Mouse (Mus musculus): ENCODE measurements around the gene Duox2. TPM values are rescaled to one million over a fixed set of nuclear protein-coding genes. Genes with fewer than 3 reads are reported as not detected.

Duox2 gene
- total and polyA plus RNA-seq, 3 experiments = not detected

DNA sequence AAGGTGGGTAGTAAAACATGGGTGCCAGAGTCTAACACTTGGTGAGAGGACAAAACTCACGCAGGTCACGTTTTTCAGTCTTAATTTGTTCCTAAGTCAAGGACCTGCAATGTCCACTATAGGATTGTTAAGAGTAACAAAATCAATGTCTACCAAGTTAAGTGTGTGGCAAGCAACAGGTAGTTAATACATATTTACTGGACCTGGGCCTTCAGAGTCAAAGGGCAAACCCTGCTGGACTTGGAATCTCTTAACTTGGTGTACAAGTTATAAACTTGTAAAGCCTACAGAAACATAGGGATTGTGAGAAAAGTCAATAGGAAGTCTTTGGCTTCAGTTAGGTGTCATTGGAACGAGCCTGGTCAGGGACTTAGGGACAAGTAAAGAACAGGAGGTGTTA, 26.3 kb upstream of the Duox2 start:
- dilution Hi-C loops (cut with MboI; ENCODE audit: extremely low pct_ligation_motif_present, extremely low pct_unique_long_range_greater_than_20kb, low sequenced_read_pairs) = no loop called here

DNA sequence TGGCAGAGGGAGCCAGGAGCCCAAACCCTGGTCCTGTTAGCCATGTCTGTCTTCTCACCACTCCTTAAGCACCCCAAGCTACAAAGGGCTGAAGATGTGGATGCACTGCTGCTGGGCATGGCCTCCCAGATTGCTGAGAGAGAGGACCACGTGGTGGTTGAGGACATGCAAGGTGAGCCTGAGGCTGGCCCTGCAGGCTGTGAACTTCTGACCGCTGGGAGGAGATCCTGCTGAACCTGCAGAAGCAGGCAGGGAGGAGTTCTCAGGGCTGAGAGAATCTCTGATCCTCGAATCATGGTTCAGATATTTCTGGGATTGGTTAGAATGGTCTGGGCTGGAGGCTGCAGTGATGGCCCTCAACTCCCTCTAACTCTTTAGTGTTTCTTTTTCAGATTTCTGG, 25.7 kb upstream of the Duox2 start:
- Histone ChIP-seq H3K4me2 (ENCODE audit: insufficient read depth, low read depth, poor library complexity, severe bottlenecking) (no peak overlapping the region), H3K4me1 (ENCODE audit: control insufficient read depth in 1 of 2, insufficient read depth in 2 of 2) (no peaks in the 10 kb centered on the region), H3K36me3 (replicated peaks in 1 of 2; ENCODE audit: control insufficient read depth in 1 of 2, insufficient read depth in 1 of 2, low read length in 1 of 2) (no peaks in the 10 kb centered on the region), H3K9ac (ENCODE audit: insufficient read depth, low read depth) (no peak overlapping the region), H3K27me3 (replicated peaks) (no peaks in the 10 kb centered on the region), H3K9me3 (replicated peaks; ENCODE audit: low read length) (no peaks in the 10 kb centered on the region), H3K79me2 (replicated peaks; ENCODE audit: control insufficient read depth, extremely low read depth, insufficient read depth, poor library complexity, severe bottlenecking) (no peaks in the 10 kb centered on the region), H3K4me3 (replicated peaks in 1 of 3; ENCODE audit: low read depth in 2 of 3, low read length in 2 of 3, poor library complexity in 1 of 3) (no peak overlapping the region), H3K27ac (ENCODE audit: insufficient read depth, low read depth) (no peak overlapping the region)
- in situ Hi-C loops (cut with MboI; ENCODE audit: low pct_ligation_motif_present, low pct_unique_long_range_greater_than_20kb, low sequenced_read_pairs) (no loop called here), dilution Hi-C loops (cut with MboI; ENCODE audit: extremely low pct_ligation_motif_present, extremely low pct_unique_long_range_greater_than_20kb, low sequenced_read_pairs) (no loop called here)
- no peak for DNase-seq (ENCODE audit: extremely low read depth)
- TF ChIP-seq HCFC1 (IDR thresholded peaks at IDR 0.05; ENCODE audit: low read depth, low read length) = no peak
- TF ChIP-seq ZMIZ1 (IDR thresholded peaks at IDR 0.05; ENCODE audit: low read depth, low read length) = no peak
- no peak for TF ChIP-seq NRF1 (IDR thresholded peaks at IDR 0.05; ENCODE audit: low read depth, low read length)
- no peak for TF ChIP-seq USF1 (IDR thresholded peaks at IDR 0.05; ENCODE audit: low read depth, low read length)
- TF ChIP-seq RAD21 (IDR thresholded peaks at IDR 0.05; ENCODE audit: low read depth, low read length) = no peak
- TF ChIP-seq JUND (conservative IDR thresholded peaks at IDR 0.05; ENCODE audit: low read depth, low read length) = no peak
- no peak for TF ChIP-seq TBP (conservative IDR thresholded peaks at IDR 0.05; ENCODE audit: low read depth, low read length)
- TF ChIP-seq UBTF (IDR thresholded peaks at IDR 0.05; ENCODE audit: low read depth, low read length) = no peak
- TF ChIP-seq PAX5 (IDR thresholded peaks at IDR 0.05; ENCODE audit: low read length) = no peak
- no peak for TF ChIP-seq EP300 (IDR thresholded peaks at IDR 0.05; ENCODE audit: low read length)
- no peak for TF ChIP-seq ETS1 (conservative IDR thresholded peaks at IDR 0.05; ENCODE audit: low read depth, low read length)
- TF ChIP-seq NELFE (IDR thresholded peaks at IDR 0.05; ENCODE audit: low read depth, low read length) = no peak

More for the DNA sequence above, 26.3 kb upstream of the Duox2 start:
- Histone ChIP-seq H3K27ac (ENCODE audit: insufficient read depth, low read depth) (no peak overlapping the region), H3K4me3 (replicated peaks in 1 of 3; ENCODE audit: low read depth in 2 of 3, low read length in 2 of 3, poor library complexity in 1 of 3) (no peak overlapping the region), H3K79me2 (replicated peaks; ENCODE audit: control insufficient read depth, extremely low read depth, insufficient read depth, poor library complexity, severe bottlenecking) (no peaks in the 10 kb centered on the region), H3K27me3 (replicated peaks) (no peaks in the 10 kb centered on the region), H3K4me2 (ENCODE audit: insufficient read depth, low read depth, poor library complexity, severe bottlenecking) (no peak overlapping the region), H3K9me3 (replicated peaks; ENCODE audit: low read length) (no peaks in the 10 kb centered on the region), H3K4me1 (ENCODE audit: control insufficient read depth in 1 of 2, insufficient read depth in 2 of 2) (no peaks in the 10 kb centered on the region), H3K36me3 (replicated peaks in 1 of 2; ENCODE audit: control insufficient read depth in 1 of 2, insufficient read depth in 1 of 2, low read length in 1 of 2) (no peaks in the 10 kb centered on the region), H3K9ac (ENCODE audit: insufficient read depth, low read depth) (no peak overlapping the region)
- TF ChIP-seq ZKSCAN1 (IDR thresholded peaks at IDR 0.05; ENCODE audit: borderline replicate concordance, low read depth, low read length) (no peak), CHD1 (IDR thresholded peaks at IDR 0.05; ENCODE audit: low read depth, low read length) (no peak), IRF4 (IDR thresholded peaks at IDR 0.05; ENCODE audit: low read depth, low read length) (no peak), MXI1 (IDR thresholded peaks at IDR 0.05; ENCODE audit: low read depth, low read length) (no peak), NRF1 (IDR thresholded peaks at IDR 0.05; ENCODE audit: low read depth, low read length) (no peak), UBTF (IDR thresholded peaks at IDR 0.05; ENCODE audit: low read depth, low read length) (no peak), JUND (conservative IDR thresholded peaks at IDR 0.05; ENCODE audit: low read depth, low read length) (no peak), MAFK (IDR thresholded peaks at IDR 0.05; ENCODE audit: insufficient replicate concordance, low read length) (no peak), POLR2A (IDR thresholded peaks at IDR 0.05; ENCODE audit: low read depth, low read length) (no peak), SMC3 (IDR thresholded peaks at IDR 0.05; ENCODE audit: low read depth, low read length) (no peak), GABPA (IDR thresholded peaks at IDR 0.05; ENCODE audit: insufficient replicate concordance, low read depth, low read length) (no peak), MYC (IDR thresholded peaks at IDR 0.05; ENCODE audit: low read depth, low read length) (no peak), BHLHE40 (IDR thresholded peaks at IDR 0.05; ENCODE audit: low read depth, low read length) (no peak), USF1 (IDR thresholded peaks at IDR 0.05; ENCODE audit: low read depth, low read length) (no peak), ZC3H11A (IDR thresholded peaks at IDR 0.05; ENCODE audit: low read depth, low read length) (no peak), TCF12 (IDR thresholded peaks at IDR 0.05; ENCODE audit: low read depth, low read length) (no peak)
- DNase-seq (ENCODE audit: extremely low read depth) = no peak
- in situ Hi-C loops (cut with MboI; ENCODE audit: low pct_ligation_motif_present, low pct_unique_long_range_greater_than_20kb, low sequenced_read_pairs) = no loop called here

All from CH12.LX (cell line).